Mouse (Mus musculus) MEL (cell line): ENCODE measurements around the gene Nfia. TPM values are rescaled to one million over a fixed set of nuclear protein-coding genes. Genes with fewer than 3 reads are reported as not detected.

Experiments
- DNase-seq: peaks from one replicate; pipeline ENCODE4 v3.0.0; 2011; ENCODE audit warnings: low read depth, low spot score
- H3K27ac ChIP-seq: 2 replicates; pipeline ENCODE4 v1.5.1; 2012; ENCODE audit warnings: low read depth, mild to moderate bottlenecking, control low read depth, low read length, moderate library complexity; ENCODE audit not compliant: control insufficient read depth
- H3K27me3 ChIP-seq, 2 experiments: fragments of 150-350 bp in 1 of 2; sonication (generic) in 1 of 2; 2 replicates each; pipeline ENCODE4 v1.6.1; 2012; ENCODE audit warnings: low read length in 2 of 2, mild to moderate bottlenecking in 2 of 2, improper control_type of control experiment in 1 of 2, moderate library complexity in 1 of 2; ENCODE audit not compliant: insufficient read depth in 2 of 2, control insufficient read depth in 1 of 2
- H3K36me3 ChIP-seq, 2 experiments: 2 replicates each; pipeline ENCODE4 v1.6.1; 2012 to 2014; ENCODE audit warnings: low read length in 2 of 2, improper control_type of control experiment in 1 of 2, inconsistent platforms in 1 of 2, mild to moderate bottlenecking in 1 of 2; ENCODE audit not compliant: insufficient read depth in 2 of 2, control insufficient read depth in 1 of 2
- H3K4me1 ChIP-seq, 2 experiments: fragments of 150-350 bp in 1 of 2; sonication (generic) in 1 of 2; 2 replicates each; pipeline ENCODE4 v1.6.1; 2012; ENCODE audit warnings: low read length in 2 of 2, improper control_type of control experiment in 1 of 2, mild to moderate bottlenecking in 1 of 2; ENCODE audit not compliant: insufficient read depth in 2 of 2, control insufficient read depth in 1 of 2
- H3K4me3 ChIP-seq, 2 experiments: fragments of 150-350 bp in 1 of 2; sonication (generic) in 1 of 2; 2 replicates each; pipeline ENCODE4 v1.5.1; 2012; ENCODE audit warnings: low read depth in 2 of 2, low read length in 2 of 2, mild to moderate bottlenecking in 2 of 2, moderate library complexity in 2 of 2, control low read depth in 1 of 2, improper control_type of control experiment in 1 of 2; ENCODE audit not compliant: control insufficient read depth in 1 of 2, insufficient read depth in 1 of 2
- H3K79me2 ChIP-seq: 2 replicates; pipeline ENCODE4 v1.6.1; 2012; ENCODE audit warnings: mild to moderate bottlenecking, low read length, moderate library complexity; ENCODE audit not compliant: control insufficient read depth, poor library complexity, insufficient read depth
- H3K9ac ChIP-seq: 2 replicates; pipeline ENCODE4 v1.6.1; 2012; ENCODE audit warnings: low read depth, mild to moderate bottlenecking, control low read depth, low read length, moderate library complexity; ENCODE audit not compliant: control insufficient read depth, poor library complexity, severe bottlenecking
- H3K9me3 ChIP-seq: fragments of 150-350 bp; sonication (generic); replicated peaks from 2 replicates; pipeline ENCODE4 v1.6.1; 2012; ENCODE audit warnings: mild to moderate bottlenecking, low read length, improper control_type of control experiment, moderate library complexity; ENCODE audit not compliant: insufficient read depth
- BHLHE40 ChIP-seq: IDR thresholded peaks from 2 replicates; pipeline ENCODE4 v1.6.1; 2012; ENCODE audit warnings: low read depth, mild to moderate bottlenecking, inconsistent platforms, low read length, improper control_type of control experiment, borderline replicate concordance
- CHD1 ChIP-seq: IDR thresholded peaks from 2 replicates; pipeline ENCODE4 v1.6.1; 2012; ENCODE audit warnings: low read depth, mild to moderate bottlenecking, inconsistent platforms, low read length, improper control_type of control experiment
- CHD2 ChIP-seq: IDR thresholded peaks from 2 replicates; pipeline ENCODE4 v1.6.1; 2011; ENCODE audit warnings: low read length, improper control_type of control experiment
- E2F4 ChIP-seq: IDR thresholded peaks from 2 replicates; pipeline ENCODE4 v1.6.1; 2011; ENCODE audit warnings: low read depth, low read length, improper control_type of control experiment, borderline replicate concordance
- JUND ChIP-seq: IDR thresholded peaks from 2 replicates; pipeline ENCODE4 v1.6.1; 2011; ENCODE audit warnings: low read depth, mild to moderate bottlenecking, improper control_type of control experiment, low read length
- MAX ChIP-seq: IDR thresholded peaks from 2 replicates; pipeline ENCODE4 v1.6.1; 2011; ENCODE audit warnings: low read length, improper control_type of control experiment
- MAZ ChIP-seq: IDR thresholded peaks from 2 replicates; pipeline ENCODE4 v1.6.1; 2012; ENCODE audit warnings: low read depth, mild to moderate bottlenecking, inconsistent platforms, low read length, improper control_type of control experiment
- MXI1 ChIP-seq: IDR thresholded peaks from 2 replicates; pipeline ENCODE4 v1.6.1; 2011; ENCODE audit warnings: mild to moderate bottlenecking, low read depth, low read length, improper control_type of control experiment
- MYB ChIP-seq: IDR thresholded peaks from 2 replicates; pipeline ENCODE4 v1.6.1; 2011; ENCODE audit warnings: mild to moderate bottlenecking, low read depth, low read length, improper control_type of control experiment
- NELFE ChIP-seq: IDR thresholded peaks from 2 replicates; pipeline ENCODE4 v1.6.1; 2011; ENCODE audit warnings: low read depth, low read length, improper control_type of control experiment
- NRF1 ChIP-seq: IDR thresholded peaks from 2 replicates; pipeline ENCODE4 v1.6.1; 2014; ENCODE audit warnings: low read depth, mild to moderate bottlenecking, inconsistent platforms, low read length, improper control_type of control experiment, moderate library complexity; ENCODE audit not compliant: poor library complexity, insufficient read depth, severe bottlenecking
- POLR2A ChIP-seq, 2 experiments: IDR thresholded peaks; 2 replicates each; pipeline ENCODE4 v1.6.1; 2011 to 2012; ENCODE audit warnings: low read length in 2 of 2, mild to moderate bottlenecking in 2 of 2, control low read depth in 1 of 2, improper control_type of control experiment in 1 of 2, low read depth in 1 of 2, moderate library complexity in 1 of 2; ENCODE audit not compliant: control insufficient read depth in 1 of 2, insufficient read depth in 1 of 2, poor library complexity in 1 of 2
- POLR2AphosphoS2 ChIP-seq: IDR thresholded peaks from 2 replicates; pipeline ENCODE4 v1.6.1; 2011; ENCODE audit warnings: low read length, improper control_type of control experiment
- RCOR1 ChIP-seq: IDR thresholded peaks from 2 replicates; pipeline ENCODE4 v1.6.1; 2012; ENCODE audit warnings: low read depth, mild to moderate bottlenecking, inconsistent platforms, low read length, improper control_type of control experiment
- SIN3A ChIP-seq: IDR thresholded peaks from 2 replicates; pipeline ENCODE4 v1.6.1; 2012; ENCODE audit warnings: low read length, improper control_type of control experiment, inconsistent platforms
- TCF12 ChIP-seq: IDR thresholded peaks from 2 replicates; pipeline ENCODE4 v1.6.1; 2014; ENCODE audit warnings: low read depth, mild to moderate bottlenecking, inconsistent platforms, low read length, improper control_type of control experiment, moderate library complexity
- USF2 ChIP-seq, 2 experiments: IDR thresholded peaks; 2 replicates each; pipeline ENCODE4 v1.6.1; 2011 to 2012; ENCODE audit warnings: improper control_type of control experiment in 2 of 2, low read length in 2 of 2, borderline replicate concordance in 1 of 2, inconsistent platforms in 1 of 2, low read depth in 1 of 2, mild to moderate bottlenecking in 1 of 2; ENCODE audit not compliant: insufficient read depth in 1 of 2
- ZC3H11A ChIP-seq: IDR thresholded peaks from 2 replicates; pipeline ENCODE4 v1.6.1; 2012; ENCODE audit warnings: low read depth, mild to moderate bottlenecking, inconsistent platforms, low read length, improper control_type of control experiment
- polyA plus RNA-seq, 2 experiments: library from polyadenylated mRNA; stranded (reverse) in 1 of 2; unstranded in 1 of 2; fragments of >175 nt in 1 of 2; fragments of >200 nt in 1 of 2; gene quantifications; 2 replicates each; pipeline versions ENCODE4 v1.2.1 to v1.2.4; 2012; ENCODE audit warnings: low replicate concordance in 2 of 2, low read depth in 1 of 2; ENCODE audit not compliant: insufficient read length in 2 of 2, insufficient read depth in 1 of 2, missing spikeins in 1 of 2
- total RNA-seq: library from RNA; depleted of rRNA; stranded (reverse); fragments of 300-350 nt; gene quantifications from 2 replicates; pipeline ENCODE4 v1.2.3, GENCODE M21; 2012

Nfia gene
- total and polyA plus RNA-seq, 3 experiments = 10.2 to 20.5 (median 13.4) TPM

DNA sequence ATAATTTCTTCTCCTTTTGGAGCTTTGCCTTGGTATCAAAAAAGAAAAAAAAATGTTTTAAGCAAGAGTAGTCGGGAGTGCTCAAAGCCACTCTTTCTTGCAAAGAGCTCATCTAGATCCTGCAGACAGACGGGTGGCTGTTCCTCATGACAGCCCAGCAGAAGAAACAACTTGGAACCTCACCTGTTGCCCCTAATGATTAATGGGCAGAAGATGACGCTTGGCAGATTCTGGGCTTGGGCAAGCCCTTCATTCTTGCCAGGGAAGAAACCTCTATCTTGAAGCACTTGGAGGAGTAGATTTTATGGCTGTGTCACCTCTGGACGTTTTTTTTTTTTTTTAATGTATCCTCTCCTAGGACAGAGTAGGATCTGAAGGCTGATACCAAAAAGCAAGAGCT is 285.2 kb downstream of the Nfia start:
- DNase-seq = no peak
- H3K4me3 ChIP-seq = no peak overlapping the region
- no peaks in the 10 kb centered on the region for H3K79me2 ChIP-seq
- H3K9me3 ChIP-seq = no peaks in the 10 kb centered on the region
- no peaks in the 10 kb centered on the region for H3K4me1 ChIP-seq
- H3K9ac ChIP-seq = no peak overlapping the region
- H3K27me3 ChIP-seq = no peaks in the 10 kb centered on the region
- no peak for TF ChIP-seq ZC3H11A
- TF ChIP-seq USF2 (IDR thresholded peaks at IDR 0.05; ENCODE audit: borderline replicate concordance in 1 of 2, insufficient read depth in 1 of 2, low read depth in 1 of 2, low read length in 2 of 2) = no peak
- TF ChIP-seq MAX = no peak
- TF ChIP-seq MYB = no peak
- TF ChIP-seq TCF12 = no peak
- TF ChIP-seq MAZ = no peak
- no peak for TF ChIP-seq JUND
- no peak for TF ChIP-seq NRF1
- no peak overlapping the region for H3K27ac ChIP-seq
- peaks cover 0 to 14% of the 10 kb centered on the region in 2 experiments; a peak in 2 of 4 replicates for H3K36me3 ChIP-seq

DNA sequence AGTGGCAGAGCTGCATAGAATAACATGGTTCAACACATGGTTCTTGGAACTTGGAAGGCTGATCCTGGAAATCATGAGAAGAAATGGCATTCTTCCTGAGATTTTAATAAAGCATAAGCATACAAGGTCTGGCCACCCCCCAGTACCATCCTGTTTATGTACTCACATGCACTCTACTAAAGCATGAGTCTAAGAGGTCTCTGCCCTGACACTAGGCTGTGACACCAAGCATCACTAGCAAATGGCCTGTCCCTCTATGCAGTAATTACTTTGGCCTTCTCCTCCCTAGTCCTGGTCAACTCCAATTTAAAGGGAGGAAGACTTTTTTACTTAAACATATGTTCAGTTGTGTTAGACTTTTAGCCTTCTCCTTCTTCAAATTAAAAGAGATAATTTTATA is 285.6 kb downstream of the Nfia start:
- H3K79me2 ChIP-seq = no peaks in the 10 kb centered on the region
- TF ChIP-seq RCOR1 (no peak), MXI1 (no peak), SIN3A (no peak), POLR2AphosphoS2 (no peak), CHD2 (no peak), NELFE (no peak), POLR2A (IDR thresholded peaks at IDR 0.05; ENCODE audit: control insufficient read depth in 1 of 2, insufficient read depth in 1 of 2, low read depth in 1 of 2, low read length in 2 of 2, poor library complexity in 1 of 2) (no peak), MAZ (no peak), BHLHE40 (no peak), CHD1 (no peak), E2F4 (no peak)
- no peaks in the 10 kb centered on the region for H3K27me3 ChIP-seq
- H3K4me1 ChIP-seq = no peaks in the 10 kb centered on the region
- H3K9me3 ChIP-seq = no peaks in the 10 kb centered on the region
- H3K36me3 ChIP-seq = peaks cover 0 to 14% of the 10 kb centered on the region in 2 experiments; a peak in 2 of 4 replicates
- no peak for DNase-seq
- H3K9ac ChIP-seq = no peak overlapping the region
- no peak overlapping the region for H3K27ac ChIP-seq
- H3K4me3 ChIP-seq = no peak overlapping the region
